Mouse (Mus musculus) small intestine, adult 2 months (tissue): ENCODE measurements around the gene Eif3k.

Source experiments
- CTCF ChIP-seq: fragments of 200-500 bp; IDR thresholded peaks from 2 replicates; pipeline ENCODE4 v1.5.1; 2012; ENCODE audit warnings: low read depth, mild to moderate bottlenecking, control low read depth, inconsistent platforms, low read length, moderate library complexity, mixed read lengths; ENCODE audit not compliant: insufficient replicate concordance, insufficient read length; ENCODE audit errors: extremely low read depth
- POLR2A ChIP-seq: fragments of 200-500 bp; IDR thresholded peaks from 2 replicates; pipeline ENCODE4 v1.6.1; 2012; ENCODE audit warnings: low read depth, mild to moderate bottlenecking, control low read depth, inconsistent platforms, low read length, moderate library complexity

GRCm38 (mm10) chr7:28956270-28956669 is 25.4 kb downstream of the Eif3k start:
- no peak for TF ChIP-seq CTCF
- TF ChIP-seq POLR2A: no peak
